Mouse (Mus musculus): ENCODE measurements around the gene Nectin2. TPM values are rescaled to one million over a fixed set of nuclear protein-coding genes. Genes with fewer than 3 reads are reported as not detected.

Nectin2 gene
- 55.1 and 55.3 TPM in 2 replicates for polyA plus RNA-seq (2015; fragmentation: Nextera tagmentation; extraction: Ambion mirVana)

DNA sequence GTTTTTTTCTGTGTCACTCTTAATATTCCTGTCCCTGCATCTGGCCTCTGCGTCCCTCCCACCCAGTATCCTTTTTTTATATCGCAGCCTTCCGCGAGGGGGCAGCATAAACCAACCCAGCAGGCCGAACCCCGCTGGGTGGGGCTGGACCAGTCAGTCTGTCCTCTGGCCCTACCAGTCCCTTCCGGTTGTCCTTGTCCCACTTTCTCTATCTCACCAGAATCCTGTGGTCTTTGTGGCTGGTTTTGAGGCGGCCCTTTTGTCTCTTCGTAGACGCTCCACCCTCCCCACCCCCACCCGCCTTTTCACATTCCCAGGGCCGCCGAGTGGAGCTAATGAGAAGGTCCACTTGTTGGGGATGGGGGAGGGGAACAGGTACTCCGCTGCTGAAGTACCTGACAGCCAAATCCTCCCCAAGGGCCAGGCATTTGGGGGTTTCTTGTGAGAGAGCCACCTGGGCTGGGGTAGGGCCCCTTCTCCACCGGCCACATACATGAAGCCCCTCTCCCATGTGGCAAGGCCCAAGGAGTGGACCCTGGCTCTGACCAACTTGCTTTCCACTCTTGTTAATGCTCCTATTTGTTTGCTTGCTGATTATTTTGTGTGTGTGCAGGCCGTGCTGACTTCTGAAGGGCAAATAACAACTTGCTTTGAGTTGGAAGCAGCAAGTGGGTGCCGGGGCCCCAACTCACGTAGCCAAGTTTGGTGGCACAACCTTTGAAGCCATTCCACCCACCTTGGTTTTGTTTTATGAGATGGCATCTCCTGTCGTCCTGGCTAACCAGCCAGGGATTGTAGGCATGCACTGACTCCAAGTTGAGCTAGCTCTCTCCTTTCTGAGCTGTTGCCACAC is at the start of gene Nectin2:
Nectin2 (minus strand) TSS at position 267 of the 853 bp plus-strand sequence.

DNA sequence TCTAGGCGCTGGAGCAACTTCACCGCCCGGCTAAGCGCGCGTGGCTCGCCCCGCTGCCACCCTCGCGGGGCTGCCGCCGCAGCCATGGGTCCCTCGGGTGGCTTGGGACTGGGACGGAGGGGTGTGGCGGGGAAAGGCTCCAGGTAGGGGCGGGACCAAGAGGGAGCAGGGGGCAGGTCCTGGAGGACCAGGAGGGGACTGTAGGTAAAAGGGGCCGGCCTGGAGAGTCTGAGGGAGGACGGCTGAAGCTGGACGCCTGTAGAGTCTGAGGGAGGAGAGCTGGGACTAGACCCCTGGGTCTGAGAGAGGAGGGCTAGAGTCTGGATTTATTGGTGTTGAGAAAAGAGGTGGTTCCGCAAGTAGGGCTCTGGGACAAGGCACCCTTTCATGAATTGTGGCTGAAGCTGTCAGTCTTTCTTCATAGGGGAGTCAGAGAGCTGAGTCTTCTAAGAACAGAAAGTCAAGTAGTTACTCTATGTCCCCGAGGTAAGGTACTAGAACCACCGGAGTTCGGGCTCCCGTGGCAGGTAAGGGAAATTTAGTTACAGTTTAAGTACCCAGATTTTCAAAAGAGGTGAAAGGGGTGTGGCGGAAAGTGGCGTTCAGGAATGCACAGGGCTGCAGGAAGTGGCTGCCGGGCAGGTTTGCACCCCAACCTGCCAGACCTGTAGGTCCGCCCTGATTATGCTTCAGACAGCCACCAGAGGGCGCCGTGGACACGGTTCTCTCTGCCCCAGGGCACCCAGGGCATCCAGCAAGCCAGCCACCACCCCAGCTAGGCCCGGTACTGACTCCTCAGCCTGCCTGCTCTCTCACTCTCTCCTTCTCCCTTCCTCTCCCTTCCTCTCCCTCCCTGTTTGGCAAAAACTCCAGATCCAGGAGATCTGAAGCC is 46.7 kb upstream of the Nectin2 start, which contains the start of gene Cblc:
Cblc (minus strand) TSS at position 113 of the 892 bp plus-strand sequence.

DNA sequence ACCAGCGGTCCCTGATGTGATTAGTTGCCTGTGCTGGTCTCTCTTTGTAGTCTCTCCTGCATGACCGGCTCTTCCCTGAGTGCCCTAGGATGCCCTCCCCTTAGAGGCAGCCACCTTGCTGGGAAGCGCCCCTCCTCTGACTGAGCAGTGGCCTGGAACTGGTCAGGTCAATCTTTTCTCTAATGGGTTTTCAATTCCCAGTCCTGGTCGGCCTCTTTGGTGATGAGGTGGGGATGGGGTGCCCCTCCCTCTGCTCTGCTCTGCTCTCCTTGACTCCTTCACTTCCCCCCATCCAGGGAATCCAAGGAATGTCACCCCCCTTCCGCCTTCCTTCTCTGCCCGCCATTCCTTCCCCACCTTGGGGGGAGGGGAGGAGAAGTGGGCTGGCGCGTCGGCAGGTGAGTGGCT is 20.7 kb upstream of the Nectin2 start, which contains the start of gene Bcam:
Bcam (minus strand) TSS at position 33 of the 408 bp plus-strand sequence.

DNA sequence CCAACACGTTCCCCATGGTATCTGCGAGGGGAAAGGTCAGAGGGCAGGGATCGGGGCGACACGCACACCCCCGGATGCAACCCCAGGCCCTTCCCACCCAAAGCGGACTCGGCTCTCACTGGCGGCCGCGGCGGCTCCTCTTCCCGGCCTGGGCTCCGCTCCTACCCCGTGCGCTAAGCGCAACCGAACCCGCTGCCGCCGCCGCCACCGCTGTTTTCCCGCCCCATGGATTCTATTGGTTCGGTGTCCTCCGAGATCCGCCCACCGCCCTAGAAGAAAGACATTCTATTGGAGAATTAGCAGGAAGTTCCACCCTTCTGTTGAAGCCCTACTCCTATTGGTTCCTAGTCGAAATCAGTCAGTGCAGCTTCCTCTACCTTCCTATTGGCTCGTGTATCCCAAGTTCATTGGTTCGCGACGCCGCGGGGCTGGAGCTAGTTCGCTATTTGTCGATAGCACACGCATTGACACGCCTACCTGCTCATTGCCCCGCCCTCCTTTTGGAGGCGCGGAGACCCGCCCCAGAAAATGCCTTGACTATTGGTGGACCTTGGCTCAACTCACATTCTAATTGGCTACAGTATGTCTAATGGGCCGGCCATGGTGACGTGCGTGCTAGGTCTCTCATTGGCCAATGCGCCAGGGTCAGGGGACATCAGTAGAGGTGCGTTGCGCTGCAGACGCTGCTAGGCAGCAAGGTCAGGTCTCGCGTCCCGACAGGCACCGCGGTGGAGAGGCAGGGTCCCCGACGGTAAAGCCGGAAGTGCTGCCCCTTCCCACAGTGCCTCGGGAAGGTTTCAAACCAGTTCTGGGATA is 34.8 kb downstream of the Nectin2 start, which contains the start of gene Tomm40:
Tomm40 (minus strand) TSS at position 200 of the 816 bp plus-strand sequence.

DNA sequence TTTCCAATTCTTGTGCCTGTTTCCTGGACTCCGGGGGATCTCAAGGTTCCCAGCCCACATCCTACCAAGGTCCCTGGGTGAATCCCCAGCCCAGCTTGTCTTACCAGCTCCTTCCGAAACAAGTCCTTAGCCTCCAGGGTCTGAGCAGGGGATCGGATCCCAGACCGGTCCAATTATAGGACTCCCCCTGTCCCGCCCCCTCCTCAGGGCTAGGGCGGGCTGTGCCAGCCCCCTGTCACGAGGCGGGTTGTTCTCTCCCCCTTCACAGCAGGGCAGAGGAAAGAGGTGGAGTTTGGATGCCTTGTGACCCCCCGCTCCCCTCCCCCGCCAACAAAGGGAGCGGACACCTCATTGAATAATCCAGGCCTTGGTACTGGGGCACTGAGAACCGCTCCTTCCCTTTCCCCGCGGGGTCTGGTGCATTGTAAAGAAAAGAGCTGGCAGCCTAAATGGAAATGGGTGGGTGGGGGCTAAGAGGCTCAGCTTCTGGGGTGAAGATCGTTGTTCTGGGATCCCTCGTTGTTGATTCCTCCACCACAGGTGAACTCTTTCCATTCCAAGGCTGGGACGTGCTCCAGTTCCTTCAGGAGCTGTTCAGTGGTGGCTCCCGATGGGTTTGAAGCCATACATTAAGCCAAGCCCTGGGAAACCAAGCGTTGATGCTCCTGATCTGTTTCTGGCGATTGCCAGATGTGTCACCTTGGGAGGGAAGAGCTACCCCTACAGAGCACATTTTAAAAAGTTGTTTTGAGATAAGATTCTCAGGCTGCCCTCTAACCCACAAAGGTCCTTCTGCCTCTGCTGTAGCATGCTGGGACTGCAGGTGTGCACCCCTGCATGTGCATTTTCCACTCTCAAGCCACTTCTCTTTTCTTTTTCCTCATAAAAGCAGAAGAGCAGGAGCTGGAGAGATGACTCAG is 51.1 kb downstream of the Nectin2 start, which contains the start of gene Apoe:
Apoe (minus strand) TSS at position 282 of the 920 bp plus-strand sequence.

DNA sequence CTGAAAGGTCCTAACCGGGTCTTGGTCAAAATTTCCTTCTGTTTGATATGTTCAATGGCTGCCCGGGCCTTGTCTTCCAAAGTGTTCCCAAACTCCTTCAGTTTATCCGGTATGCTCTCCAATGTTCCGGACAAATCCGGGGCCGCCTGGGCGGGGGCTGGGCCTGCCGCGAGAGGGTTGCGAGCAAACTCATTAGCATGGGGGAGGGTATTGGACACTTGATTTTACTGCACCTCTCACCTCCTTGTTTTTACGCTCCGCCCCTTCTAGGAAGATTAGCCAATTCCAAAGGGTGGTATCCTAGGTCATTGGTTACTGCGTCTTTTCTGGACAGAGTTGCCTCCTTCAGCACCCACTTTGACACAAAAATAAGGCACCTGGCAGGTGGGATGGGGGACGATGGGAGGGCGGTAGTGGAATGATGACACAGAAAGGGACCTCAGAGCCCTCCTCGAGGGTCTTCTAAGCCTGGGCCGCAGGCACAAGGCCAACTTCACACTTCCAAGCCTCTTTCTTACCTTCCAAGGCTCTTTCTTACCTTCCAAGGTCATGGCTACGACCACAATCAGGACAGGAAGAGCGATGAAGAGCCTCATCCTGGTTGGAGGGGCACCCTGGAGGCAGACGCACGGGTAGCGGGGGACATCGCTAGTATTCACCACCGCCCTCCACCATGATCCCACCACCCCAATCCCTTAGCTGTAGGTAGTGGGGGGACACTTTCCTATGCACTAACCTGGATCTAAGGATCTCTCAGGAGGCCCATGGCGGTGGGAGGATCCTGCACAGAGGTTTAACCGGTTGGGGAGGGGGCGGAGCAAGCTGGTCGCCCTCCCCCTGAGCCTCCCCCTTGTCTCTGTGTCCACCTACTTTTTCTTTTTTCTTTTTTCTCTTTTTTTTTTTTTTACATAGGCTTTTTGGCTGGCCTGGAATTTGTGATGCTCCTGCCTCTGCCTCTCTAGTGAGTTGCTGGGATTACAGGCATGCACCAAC is 58.1 kb downstream of the Nectin2 start, which contains the start of gene Apoc1:
Apoc1 (minus strand) TSS at position 788 of the 993 bp plus-strand sequence.

DNA sequence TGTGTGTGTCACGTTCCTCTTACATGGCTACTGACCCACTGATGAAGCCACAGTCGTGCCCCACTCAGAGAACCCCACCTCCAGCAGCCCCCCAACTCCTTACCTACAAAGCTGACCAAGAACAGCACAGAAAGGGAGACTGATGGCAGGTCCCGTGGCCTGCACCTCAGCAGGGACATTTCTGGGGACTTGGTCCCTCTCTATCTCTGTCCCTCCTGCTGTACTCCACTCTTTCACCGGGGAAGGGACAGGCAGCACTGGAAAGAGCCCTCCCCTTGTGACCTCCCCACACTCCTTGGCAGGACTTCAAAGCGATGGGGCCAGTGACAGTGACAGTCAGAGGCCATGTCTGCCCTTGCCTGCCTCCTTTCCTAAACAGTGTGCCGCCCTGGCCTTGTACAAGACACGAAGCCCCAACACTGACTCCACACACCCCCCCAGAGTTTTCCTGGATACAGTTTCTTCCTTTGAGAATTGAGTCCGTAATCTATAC is 69.0 kb downstream of the Nectin2 start, which contains the start of the genes Gm44805 and Apoc4:
Gm44805 (minus strand) TSS at position 222 of the 493 bp plus-strand sequence.
Apoc4 (minus strand) TSS at position 278 of the 493 bp plus-strand sequence.

DNA sequence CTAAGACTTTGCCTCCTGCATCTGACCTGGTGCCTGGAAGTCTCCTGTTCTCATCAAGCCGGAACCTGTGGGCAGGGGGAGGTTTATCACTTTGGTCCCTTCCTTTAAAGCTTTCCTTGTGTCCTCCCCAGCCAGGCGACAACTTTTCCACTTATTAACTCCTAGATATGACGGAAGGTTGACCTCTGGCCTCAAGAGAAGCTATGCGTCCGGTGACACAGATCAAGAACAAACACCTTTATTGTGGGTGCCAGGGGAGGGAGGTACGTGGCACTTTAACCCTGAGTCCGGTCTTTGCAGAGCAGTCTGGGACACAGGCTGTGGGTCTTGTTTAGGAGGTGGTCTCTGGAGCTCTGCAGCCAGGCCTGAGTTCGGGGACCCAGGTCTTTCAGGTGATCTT is 72.4 kb downstream of the Nectin2 start, which contains the start of gene Apoc2:
Apoc2 (minus strand) TSS at position 70 of the 400 bp plus-strand sequence.

Other genes starting within 250 kb of the Nectin2 start
- 1.5 and 2.0 TPM in 2 replicates for gene Bloc1s3, start 242.1 kb downstream of the Nectin2 start, polyA plus RNA-seq (2015; fragmentation: Nextera tagmentation; extraction: Ambion mirVana)
- gene Trappc6a, start 242.1 kb downstream of the Nectin2 start, polyA plus RNA-seq (2015; fragmentation: Nextera tagmentation; extraction: Ambion mirVana), result 82.5 and 88.1 TPM in 2 replicates
- gene Nkpd1, start 232.6 kb downstream of the Nectin2 start, polyA plus RNA-seq (2015; fragmentation: Nextera tagmentation; extraction: Ambion mirVana), result 0.27 and 0.49 TPM in 2 replicates
- gene Ppp1r37, start 187.4 kb downstream of the Nectin2 start, polyA plus RNA-seq (2015; fragmentation: Nextera tagmentation; extraction: Ambion mirVana), result 16.1 and 16.9 TPM in 2 replicates
- gene Zfp296, start 173.2 kb downstream of the Nectin2 start, polyA plus RNA-seq (2015; fragmentation: Nextera tagmentation; extraction: Ambion mirVana), result 1.2 and 1.4 TPM in 2 replicates
- gene Gemin7, start 172.9 kb downstream of the Nectin2 start, polyA plus RNA-seq (2015; fragmentation: Nextera tagmentation; extraction: Ambion mirVana), result 152 and 153 TPM in 2 replicates
- 21.5 and 24.3 TPM in 2 replicates for gene Clasrp, start 146.0 kb downstream of the Nectin2 start, polyA plus RNA-seq (2015; fragmentation: Nextera tagmentation; extraction: Ambion mirVana)
- 19.2 TPM in 2 replicates for gene Relb, start 121.0 kb downstream of the Nectin2 start, polyA plus RNA-seq (2015; fragmentation: Nextera tagmentation; extraction: Ambion mirVana)
- 49.8 and 51.7 TPM in 2 replicates for gene Clptm1, start 85.5 kb downstream of the Nectin2 start, polyA plus RNA-seq (2015; fragmentation: Nextera tagmentation; extraction: Ambion mirVana)
- gene Apoc2, start 72.5 kb downstream of the Nectin2 start, polyA plus RNA-seq (2015; fragmentation: Nextera tagmentation; extraction: Ambion mirVana), result 4.0 and 26.9 TPM in 2 replicates
- not detected in 2 replicates for gene Gm44805, start 69.1 kb downstream of the Nectin2 start, polyA plus RNA-seq (2015; fragmentation: Nextera tagmentation; extraction: Ambion mirVana)
- gene Apoc4, start 69.0 kb downstream of the Nectin2 start, polyA plus RNA-seq (2015; fragmentation: Nextera tagmentation; extraction: Ambion mirVana), result 2.9 and 3.0 TPM in 2 replicates
- gene Apoc1, start 57.8 kb downstream of the Nectin2 start, polyA plus RNA-seq (2015; fragmentation: Nextera tagmentation; extraction: Ambion mirVana), result 54.6 and 118 TPM in 2 replicates
- gene Apoe, start 51.3 kb downstream of the Nectin2 start, polyA plus RNA-seq (2015; fragmentation: Nextera tagmentation; extraction: Ambion mirVana), result 475 and 2,164 TPM in 2 replicates
- 77.1 and 79.8 TPM in 2 replicates for gene Tomm40, start 35.0 kb downstream of the Nectin2 start, polyA plus RNA-seq (2015; fragmentation: Nextera tagmentation; extraction: Ambion mirVana)
- 135 and 139 TPM in 2 replicates for gene Bcam, start 20.5 kb upstream of the Nectin2 start, polyA plus RNA-seq (2015; fragmentation: Nextera tagmentation; extraction: Ambion mirVana)
- gene Cblc, start 46.3 kb upstream of the Nectin2 start, polyA plus RNA-seq (2015; fragmentation: Nextera tagmentation; extraction: Ambion mirVana), result 16.4 and 17.5 TPM in 2 replicates
- 8.0 and 8.4 TPM in 2 replicates for gene Bcl3, start 72.3 kb upstream of the Nectin2 start, polyA plus RNA-seq (2015; fragmentation: Nextera tagmentation; extraction: Ambion mirVana)
- not detected in 2 replicates for gene Gm19345, start 101.5 kb upstream of the Nectin2 start, polyA plus RNA-seq (2015; fragmentation: Nextera tagmentation; extraction: Ambion mirVana)
- not detected in 2 replicates for gene Ceacam16, start 110.8 kb upstream of the Nectin2 start, polyA plus RNA-seq (2015; fragmentation: Nextera tagmentation; extraction: Ambion mirVana)
- 3.4 and 4.0 TPM in 2 replicates for gene Ceacam19, start 137.5 kb upstream of the Nectin2 start, polyA plus RNA-seq (2015; fragmentation: Nextera tagmentation; extraction: Ambion mirVana)
- 13.9 and 14.1 TPM in 2 replicates for gene Pvr, start 170.7 kb upstream of the Nectin2 start, polyA plus RNA-seq (2015; fragmentation: Nextera tagmentation; extraction: Ambion mirVana)
- 0.13 and 0.16 TPM in 2 replicates for gene Igsf23, start 200.3 kb upstream of the Nectin2 start, polyA plus RNA-seq (2015; fragmentation: Nextera tagmentation; extraction: Ambion mirVana)
- gene Ceacam20, start 214.9 kb upstream of the Nectin2 start, polyA plus RNA-seq (2015; fragmentation: Nextera tagmentation; extraction: Ambion mirVana), result not detected in 2 replicates
- not detected in 2 replicates for gene Nlrp9b, start 241.0 kb upstream of the Nectin2 start, polyA plus RNA-seq (2015; fragmentation: Nextera tagmentation; extraction: Ambion mirVana)